Mouse (Mus musculus) kidney, postnatal 14 days (tissue): ENCODE measurements at regions not wholly inside any gene's neighbourhood (a gene's known extent, or its start where the extent isn't known, plus 50 kb on each side); places are given as distances from the start of the nearest gene placed in this dataset.

Experiments used
- DNase-seq: peaks from one replicate; pipeline ENCODE4 v3.0.0; 2022; ENCODE audit warnings: mixed read lengths

DNA sequence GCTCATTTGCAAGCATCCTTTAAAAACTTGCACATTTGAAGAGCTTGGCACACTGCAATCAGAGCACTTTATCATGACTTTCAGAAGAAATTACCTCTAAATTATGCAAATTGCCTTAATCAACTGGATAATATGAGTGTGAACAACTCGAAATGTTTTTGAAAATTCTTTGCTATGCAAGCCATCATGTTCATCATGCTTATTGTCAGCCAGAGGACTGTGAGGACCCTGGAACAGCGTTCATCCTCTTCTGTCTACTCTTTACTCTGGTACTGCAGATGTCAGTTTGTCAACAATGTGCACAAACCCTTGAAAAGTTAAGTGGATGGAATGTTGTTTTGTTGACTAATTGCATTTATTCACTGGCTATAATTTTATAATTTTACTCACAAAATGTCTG is 1899.9 kb upstream of the Slc39a10 start:
- no peak for DNase-seq

DNA sequence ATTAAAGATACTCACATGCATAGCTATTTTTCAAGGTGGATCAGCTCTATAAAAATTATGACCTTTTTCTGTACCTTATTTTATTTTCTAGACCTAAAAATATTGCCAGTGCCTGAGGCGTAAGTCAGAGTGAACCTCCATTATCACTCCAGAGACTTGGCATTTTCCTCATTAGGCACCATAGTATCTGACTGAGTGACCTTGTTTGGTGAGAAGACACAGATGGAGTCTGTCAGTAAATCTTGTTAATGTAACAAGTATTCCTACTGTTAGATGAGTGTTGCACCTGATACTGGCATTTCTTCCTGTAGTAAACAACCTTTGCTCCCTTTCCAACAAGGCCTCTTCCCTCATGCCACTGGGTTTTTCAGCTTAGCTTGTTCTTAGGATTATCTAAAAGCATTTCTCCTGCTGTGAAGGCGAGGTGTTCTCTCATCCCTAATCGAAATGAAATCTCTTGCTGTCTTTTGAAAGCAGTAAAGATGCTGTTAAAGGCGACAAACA is 1860.7 kb upstream of the Slc39a10 start:
- DNase-seq, result no peak

DNA sequence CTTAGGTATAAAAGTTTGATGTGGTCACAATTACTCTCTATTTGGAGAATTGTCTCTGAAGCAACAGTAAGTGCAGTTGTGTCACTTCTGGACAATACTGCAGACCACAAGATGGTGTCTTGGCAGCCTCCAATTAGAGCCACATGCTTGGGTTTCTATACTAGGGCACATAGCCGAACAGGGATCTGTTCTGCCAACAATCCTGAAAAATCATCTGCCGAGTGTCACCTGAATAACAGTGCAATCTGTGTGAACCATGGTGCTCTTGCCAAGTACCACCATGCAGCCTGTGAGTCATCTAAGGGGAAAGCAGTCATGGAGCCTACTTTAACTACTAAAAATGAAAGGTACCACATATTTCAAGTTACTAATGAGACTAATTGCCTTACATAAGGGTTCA is 1840.9 kb upstream of the Slc39a10 start:
- no peak for DNase-seq

DNA sequence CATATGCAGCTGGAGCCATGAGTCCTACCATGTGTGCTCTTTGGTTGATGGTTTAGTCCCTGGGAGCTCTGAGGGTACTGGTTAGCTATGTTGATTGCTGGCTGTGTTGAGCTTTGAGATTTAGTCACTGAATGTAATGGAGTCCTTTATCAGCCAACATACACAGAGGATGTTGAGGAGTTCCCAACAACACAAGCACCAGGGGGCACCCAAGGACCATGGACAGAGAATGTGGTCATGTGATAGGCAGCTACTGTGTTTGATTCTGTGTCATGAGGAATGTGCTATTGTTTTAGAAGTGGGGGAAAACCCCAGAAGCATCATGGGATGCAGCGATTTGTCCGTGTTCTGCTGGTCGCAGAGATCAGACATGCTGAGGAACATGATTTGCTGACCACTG is 1816.0 kb upstream of the Slc39a10 start:
- DNase-seq, result peak; percentile 21
